Mouse (Mus musculus) midbrain, embryonic 16.5 days (tissue): ENCODE data around the gene AI467606. TPM values are rescaled to one million over a fixed set of nuclear protein-coding genes. Genes with fewer than 3 reads are reported as not detected.

Source experiments
- ATAC-seq: fragments of 200-750 bp; cut with Nextera tagmentation; 2 replicates; pipeline ENCODE4 v1.8.0; 2017; ENCODE audit warnings: moderate TSS enrichment
- H3K27ac ChIP-seq: fragments of 300-500 bp; sonication (generic); 2 replicates; pipeline ENCODE4 v1.5.1; 2014; ENCODE audit warnings: mild to moderate bottlenecking, low read length, mixed read lengths
- H3K27me3 ChIP-seq: fragments of 300-500 bp; sonication (generic); 2 replicates; pipeline ENCODE4 v1.6.1; 2014; ENCODE audit warnings: low read depth, low read length, mixed read lengths; ENCODE audit not compliant: control insufficient read depth, insufficient read depth
- H3K36me3 ChIP-seq: fragments of 300-500 bp; sonication (generic); 2 replicates; pipeline ENCODE4 v1.6.1; 2014; ENCODE audit warnings: mild to moderate bottlenecking, low read length, moderate library complexity, mixed read lengths; ENCODE audit not compliant: control insufficient read depth, insufficient read depth
- H3K4me1 ChIP-seq: fragments of 300-500 bp; sonication (generic); 2 replicates; pipeline ENCODE4 v1.6.1; 2014; ENCODE audit warnings: mild to moderate bottlenecking, low read length, mixed read lengths; ENCODE audit not compliant: control insufficient read depth, insufficient read depth
- H3K4me2 ChIP-seq: fragments of 300-500 bp; sonication (generic); 2 replicates; pipeline ENCODE4 v1.6.1; 2014; ENCODE audit warnings: mild to moderate bottlenecking, low read length, mixed read lengths
- H3K4me3 ChIP-seq: fragments of 300-500 bp; sonication (generic); 2 replicates; pipeline ENCODE4 v1.5.1; 2014; ENCODE audit warnings: low read depth, mild to moderate bottlenecking, low read length, moderate library complexity, mixed read lengths
- H3K9ac ChIP-seq: fragments of 300-500 bp; sonication (generic); 2 replicates; pipeline ENCODE4 v1.6.1; 2014; ENCODE audit warnings: low read depth, low read length, mixed read lengths
- H3K9me3 ChIP-seq: fragments of 300-500 bp; sonication (generic); replicated peaks from 2 replicates; pipeline ENCODE4 v1.6.1; 2014; ENCODE audit warnings: mild to moderate bottlenecking, low read length, mixed read lengths; ENCODE audit not compliant: control insufficient read depth, poor library complexity, severe bottlenecking
- WGBS: fragments of 180-500 bp; shearing (Covaris S2); extraction: QIAGEN DNeasy Blood & Tissue Kit; methylation state at CpG from one replicate; pipeline ENCODE4 v1.1.7; 2014; 5-methylcytosine and 5-hydroxymethylcytosine counted together
- polyA plus RNA-seq: library from polyadenylated mRNA; unstranded; fragments of >200 nt; fragmentation: Nextera tagmentation; extraction: Ambion mirVana; gene quantifications from 2 replicates; pipeline ENCODE4 v1.2.1, GENCODE M21; 2015

The AI467606 gene
- polyA plus RNA-seq, 1 experiment from 2014 or later = 2.5 TPM

- ATAC-seq = no peak
- Histone ChIP-seq H3K4me2 (peak overlapping the region; percentile 50), H3K36me3 (no peaks in the 10 kb centered on the region), H3K9me3 (no peaks in the 10 kb centered on the region), H3K4me1 (no peaks in the 10 kb centered on the region), H3K27ac (no peak overlapping the region), H3K4me3 (peak overlapping the region; percentile 7; the same call in 1 of the 2 replicates), H3K9ac (peak overlapping the region; percentile 36; the same call in 1 of the 2 replicates), H3K27me3 (no peaks in the 10 kb centered on the region)
- WGBS = 20% methylated on average over 27 of the region's 27 CpGs
Measured at GRCm38 (mm10) chr7:127088901-127089845, 2.0 kb upstream of the AI467606 start.

GRCm38 (mm10) chr7:127090154-127091113 is 725 bp upstream of the AI467606 start:
- Histone ChIP-seq H3K4me2 (no peak overlapping the region), H3K27me3 (no peaks in the 10 kb centered on the region), H3K9me3 (no peaks in the 10 kb centered on the region), H3K36me3 (no peaks in the 10 kb centered on the region), H3K9ac (no peak overlapping the region), H3K4me3 (no peak overlapping the region), H3K27ac (no peak overlapping the region), H3K4me1 (no peaks in the 10 kb centered on the region)
- WGBS = 88% methylated on average over 20 of the region's 20 CpGs
- no peak for ATAC-seq

- Histone ChIP-seq H3K36me3 (no peaks in the 10 kb centered on the region), H3K4me2 (no peak overlapping the region), H3K9me3 (no peaks in the 10 kb centered on the region), H3K27ac (no peak overlapping the region), H3K4me3 (no peak overlapping the region), H3K27me3 (no peaks in the 10 kb centered on the region), H3K4me1 (no peaks in the 10 kb centered on the region), H3K9ac (no peak overlapping the region)
- 81% methylated on average over 3 of the region's 3 CpGs for WGBS
- no peak for ATAC-seq
Measured at GRCm38 (mm10) chr7:127093914-127094313, 2.8 kb downstream of the AI467606 start.

GRCm38 (mm10) chr7:127096456-127096855 is 5.3 kb downstream of the AI467606 start:
- 73% methylated on average over 7 of the region's 7 CpGs for WGBS

GRCm38 (mm10) chr7:127098521-127098920 is 7.4 kb downstream of the AI467606 start:
- no peaks in the 10 kb centered on the region for H3K36me3 ChIP-seq
- ATAC-seq = no peak
- 90% methylated on average over 5 of the region's 5 CpGs for WGBS
- no peaks in the 10 kb centered on the region for H3K9me3 ChIP-seq
- H3K4me3 ChIP-seq = no peak overlapping the region
- H3K9ac ChIP-seq = no peak overlapping the region
- H3K4me1 ChIP-seq = no peaks in the 10 kb centered on the region
- no peak overlapping the region for H3K4me2 ChIP-seq
- H3K27me3 ChIP-seq = no peaks in the 10 kb centered on the region
- no peak overlapping the region for H3K27ac ChIP-seq

More at GRCm38 (mm10) chr7:127096456-127096855, 5.3 kb downstream of the AI467606 start:
- H3K27ac ChIP-seq = no peak overlapping the region
- no peak for ATAC-seq
- H3K4me2 ChIP-seq = no peak overlapping the region
- no peak overlapping the region for H3K9ac ChIP-seq
- no peaks in the 10 kb centered on the region for H3K9me3 ChIP-seq
- no peaks in the 10 kb centered on the region for H3K27me3 ChIP-seq
- no peaks in the 10 kb centered on the region for H3K36me3 ChIP-seq
- H3K4me1 ChIP-seq = no peaks in the 10 kb centered on the region
- no peak overlapping the region for H3K4me3 ChIP-seq

- Histone ChIP-seq H3K9me3 (no peaks in the 10 kb centered on the region), H3K27ac (no peak overlapping the region), H3K4me3 (no peak overlapping the region), H3K9ac (no peak overlapping the region), H3K4me2 (no peak overlapping the region), H3K27me3 (no peaks in the 10 kb centered on the region), H3K36me3 (no peaks in the 10 kb centered on the region), H3K4me1 (peaks cover under 1% of the 10 kb centered on the region; the same call in 1 of the 2 replicates)
- WGBS = 92% methylated on average over 4 of the region's 4 CpGs
- no peak for ATAC-seq
Measured at GRCm38 (mm10) chr7:127098950-127099349, 7.8 kb downstream of the AI467606 start.

GRCm38 (mm10) chr7:127099528-127099927 is 8.4 kb downstream of the AI467606 start:
- H3K27me3 ChIP-seq = no peaks in the 10 kb centered on the region
- H3K4me2 ChIP-seq = no peak overlapping the region
- 89% methylated on average over 4 of the region's 4 CpGs for WGBS
- no peak overlapping the region for H3K9ac ChIP-seq
- no peaks in the 10 kb centered on the region for H3K36me3 ChIP-seq
- peaks cover 6% of the 10 kb centered on the region; the same call in 1 of the 2 replicates for H3K4me1 ChIP-seq
- no peak for ATAC-seq
- H3K27ac ChIP-seq = no peak overlapping the region
- H3K4me3 ChIP-seq = no peak overlapping the region
- no peaks in the 10 kb centered on the region for H3K9me3 ChIP-seq

GRCm38 (mm10) chr7:127101451-127102016 is 10.4 kb downstream of the AI467606 start:
- WGBS = 47% methylated on average over 2 of the region's 2 CpGs
- no peak overlapping the region for H3K9ac ChIP-seq
- H3K27ac ChIP-seq = no peak overlapping the region
- H3K4me1 ChIP-seq = peaks cover 11% of the 10 kb centered on the region; the same call in 1 of the 2 replicates
- no peaks in the 10 kb centered on the region for H3K27me3 ChIP-seq
- H3K4me3 ChIP-seq = no peak overlapping the region
- H3K4me2 ChIP-seq = no peak overlapping the region
- no peaks in the 10 kb centered on the region for H3K36me3 ChIP-seq
- H3K9me3 ChIP-seq = no peaks in the 10 kb centered on the region
- ATAC-seq = no peak
